Mouse (Mus musculus) yolk sac, embryonic 10.5 days (tissue): ENCODE results near the gene Platr25.
"Not testable (repeated sequence)": the region's sequence is repeated elsewhere in the genome, so short reads cannot be mapped to it uniquely, and the experiment has no call there.

ENCODE experiments used
- DNase-seq: peaks from one replicate; pipeline ENCODE4 v3.0.0-alpha.2; 2017; ENCODE audit warnings: low spot score

Platr25 gene

DNA sequence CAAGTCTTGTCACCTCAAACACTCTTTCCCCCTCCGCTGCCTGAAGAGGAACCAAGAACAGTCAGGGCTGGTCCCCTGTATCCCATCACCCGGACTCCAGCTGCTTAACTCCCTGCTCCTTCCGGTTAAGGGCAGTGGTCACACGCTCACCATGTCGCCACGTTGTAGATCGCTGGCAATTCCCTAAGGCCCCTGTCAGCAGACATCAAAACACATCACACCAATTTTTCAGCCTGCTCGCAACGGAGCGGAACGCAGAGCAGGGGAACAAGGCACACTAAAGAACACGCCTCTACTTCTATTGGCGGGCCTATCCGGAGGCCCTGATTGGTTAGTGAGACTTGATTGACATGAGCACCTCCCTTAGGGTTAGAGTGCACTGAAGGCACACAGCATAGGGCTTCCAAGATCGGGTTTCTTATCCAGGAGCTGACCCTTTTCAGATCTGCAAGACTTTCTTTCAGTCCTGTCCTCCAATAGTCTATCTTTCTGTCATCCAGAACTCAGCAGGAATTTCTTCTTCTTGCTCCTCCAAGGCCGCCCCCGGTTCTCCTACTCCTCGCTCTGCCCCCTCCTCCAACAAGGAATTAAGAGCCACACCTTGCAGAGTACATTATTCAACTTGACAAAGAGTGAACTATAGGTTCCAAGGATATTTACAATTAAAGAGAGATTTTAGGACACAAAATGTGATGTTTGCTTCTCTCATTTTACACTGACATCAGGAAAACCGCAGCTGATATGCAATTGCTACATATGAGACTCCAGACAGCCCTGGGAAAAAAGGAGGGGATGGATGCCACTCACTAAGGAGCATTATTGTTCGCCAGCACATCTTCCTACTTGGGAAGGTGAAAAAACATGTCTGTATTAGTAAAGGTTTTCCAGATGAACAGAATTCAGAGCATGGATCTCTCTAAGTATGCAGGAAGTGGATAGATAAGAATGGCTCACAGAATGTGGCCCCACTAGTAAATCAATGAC lies at the start of gene Platr25:
Platr25 (minus strand) TSS at position 278 of the 984 bp plus-strand sequence.
- peak; percentile 82 for DNase-seq

DNA sequence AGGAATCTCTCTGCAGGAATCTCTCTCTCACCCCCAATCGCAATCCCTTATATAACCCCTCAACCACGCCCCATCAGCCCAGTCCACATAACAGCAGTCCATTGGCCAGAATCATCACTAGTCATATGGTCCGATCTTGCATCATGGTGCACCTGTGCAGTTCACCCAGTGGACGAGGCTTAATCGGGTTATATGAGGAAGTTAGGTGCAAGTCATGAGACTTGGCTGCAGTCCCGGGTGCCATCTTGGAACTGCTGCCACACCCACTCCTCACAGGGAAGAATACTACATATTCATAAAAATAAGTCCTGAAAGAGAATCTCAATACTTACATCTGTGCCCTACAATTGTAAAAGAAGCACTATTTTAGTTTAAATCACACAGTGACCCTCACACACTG lies 47.5 kb upstream of the Platr25 start:
- not testable (repeated sequence) for DNase-seq

DNA sequence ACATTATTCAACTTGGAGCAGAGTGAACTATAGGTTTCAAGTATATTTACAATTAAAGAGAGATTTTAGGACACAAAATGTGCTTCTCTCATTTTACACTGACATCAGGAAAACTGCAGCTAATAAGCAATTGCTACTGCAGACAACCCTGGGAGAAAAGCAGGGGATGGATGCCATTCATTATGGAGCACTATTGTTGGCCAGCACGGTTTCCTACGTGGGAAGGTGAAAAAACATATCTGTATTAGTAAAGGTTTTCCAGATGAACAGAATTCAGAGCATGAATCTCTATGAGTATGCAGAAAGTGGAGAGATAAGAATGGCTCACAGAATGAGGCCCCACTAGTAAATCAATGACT lies 25.6 kb upstream of the Platr25 start:
- not testable (repeated sequence) for DNase-seq

DNA sequence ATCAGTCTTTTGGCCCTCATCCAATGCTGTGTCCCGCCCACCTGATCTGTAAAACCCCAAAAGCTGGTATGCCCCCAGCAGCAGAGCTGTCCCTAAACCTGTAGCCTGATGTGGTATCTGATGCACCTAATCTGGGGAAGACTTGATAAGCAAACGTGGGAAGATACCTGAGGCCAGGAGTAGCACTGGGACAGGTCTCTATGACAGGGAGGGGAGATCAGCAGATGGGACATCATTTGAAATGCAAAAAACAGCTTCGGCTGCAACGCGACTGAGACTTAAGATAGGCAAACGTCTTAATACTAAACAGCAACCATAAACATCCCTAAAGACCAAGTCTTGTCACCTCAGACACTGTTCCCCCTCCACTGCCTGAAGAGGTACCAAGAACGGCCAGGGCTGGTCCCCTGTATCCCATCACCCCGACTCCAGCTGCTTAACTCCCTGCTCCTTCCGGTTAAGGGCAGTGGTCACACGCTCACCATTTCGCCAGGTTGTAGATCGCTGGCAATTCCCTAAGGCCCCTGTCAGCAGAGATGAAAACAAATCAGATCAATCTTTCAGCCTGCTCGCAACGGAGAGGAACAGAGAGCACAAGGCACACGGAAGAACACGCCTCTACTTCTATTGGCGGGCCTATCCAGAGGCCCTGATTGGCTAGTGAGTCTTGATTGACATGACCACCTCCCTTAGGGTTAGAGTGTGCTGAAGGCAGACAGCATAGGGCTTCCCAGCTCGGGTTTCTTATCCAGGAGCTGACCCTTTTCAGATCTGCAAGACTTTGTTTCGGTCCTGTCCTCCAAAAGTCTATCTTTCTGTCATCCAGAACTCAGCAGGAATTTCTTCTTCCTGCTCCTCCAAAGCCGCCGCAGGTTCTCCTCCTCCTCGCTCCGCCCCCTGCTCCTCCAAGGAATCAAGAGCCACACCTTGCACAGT lies 25.0 kb upstream of the Platr25 start, which contains the start of gene Gm5141:
Gm5141 (minus strand) TSS at position 610 of the 936 bp plus-strand sequence.
- DNase-seq, result peak; percentile 59

DNA sequence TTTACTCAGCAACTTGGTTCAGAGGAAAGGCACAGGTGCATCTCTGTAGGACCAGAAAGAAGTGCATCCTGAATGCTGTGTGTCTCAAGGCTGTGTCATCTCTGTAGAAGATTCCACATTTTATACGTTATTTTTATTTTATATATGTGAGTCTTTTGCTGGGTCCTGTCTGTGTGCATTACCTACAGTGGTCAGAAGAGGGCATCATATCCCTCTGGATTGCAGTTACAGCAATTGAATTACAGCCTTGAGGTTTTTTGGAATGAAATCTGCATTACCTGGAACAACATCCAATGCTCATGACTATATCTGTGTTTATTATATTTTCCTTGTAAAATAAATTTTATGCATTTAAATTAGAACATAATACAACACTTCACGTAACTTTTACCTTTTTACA lies 3.3 kb upstream of the Platr25 start:
- DNase-seq, result not testable (repeated sequence)

DNA sequence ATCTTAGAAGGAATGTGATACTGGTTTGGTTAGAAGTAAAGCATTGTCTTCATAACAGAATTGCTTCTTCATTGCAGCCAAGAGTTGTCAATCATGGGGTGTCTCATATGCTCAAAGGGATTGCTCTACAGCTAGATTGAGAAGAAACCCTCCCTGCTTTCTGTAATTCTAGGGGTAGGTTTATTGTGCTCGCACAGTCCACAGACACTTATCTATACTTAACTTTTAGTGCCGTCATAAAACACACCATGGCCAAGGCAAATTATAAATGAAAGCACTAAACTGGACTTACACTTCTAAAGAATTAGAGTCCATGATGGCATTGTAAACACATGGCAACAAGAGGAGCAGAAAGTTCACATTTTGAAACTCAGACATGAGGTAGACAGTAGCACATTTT lies 27.2 kb downstream of the Platr25 start:
- DNase-seq, result no peak

DNA sequence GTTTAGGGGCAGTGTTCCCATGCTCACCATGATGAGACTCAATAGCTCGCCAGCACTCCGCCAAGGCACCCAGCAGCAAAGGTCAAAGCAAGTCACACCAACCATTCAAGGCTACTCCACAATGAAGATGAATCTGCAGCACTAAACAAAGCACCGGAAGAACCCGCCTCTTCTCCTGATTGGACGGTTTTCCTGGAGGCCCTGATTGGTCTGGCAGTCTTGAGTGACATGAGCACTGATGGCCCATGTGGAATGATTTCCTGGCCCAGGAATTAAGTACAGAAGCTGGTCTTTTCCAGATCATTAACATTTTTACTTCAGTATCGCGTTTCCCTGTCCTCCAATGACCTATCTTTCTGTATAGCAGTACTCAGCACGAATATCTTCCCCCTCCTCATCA lies 47.9 kb downstream of the Platr25 start:
- DNase-seq, result not testable (repeated sequence)

DNA sequence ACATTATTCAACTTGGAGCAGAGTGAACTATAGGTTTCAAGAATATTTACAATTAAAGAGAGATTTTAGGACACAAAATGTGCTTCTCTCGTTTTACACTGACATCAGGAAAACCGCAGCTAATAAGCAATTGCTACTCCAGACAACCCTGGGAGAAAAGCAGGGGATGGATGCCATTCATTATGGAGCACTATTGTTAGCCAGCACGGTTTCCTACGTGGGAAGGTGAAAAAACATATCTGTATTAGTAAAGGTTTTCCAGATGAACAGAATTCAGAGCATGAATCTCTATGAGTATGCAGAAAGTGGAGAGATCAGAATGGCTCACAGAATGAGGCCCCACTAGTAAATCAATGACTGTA lies 75.2 kb downstream of the Platr25 start:
- DNase-seq, result not testable (repeated sequence)

DNA sequence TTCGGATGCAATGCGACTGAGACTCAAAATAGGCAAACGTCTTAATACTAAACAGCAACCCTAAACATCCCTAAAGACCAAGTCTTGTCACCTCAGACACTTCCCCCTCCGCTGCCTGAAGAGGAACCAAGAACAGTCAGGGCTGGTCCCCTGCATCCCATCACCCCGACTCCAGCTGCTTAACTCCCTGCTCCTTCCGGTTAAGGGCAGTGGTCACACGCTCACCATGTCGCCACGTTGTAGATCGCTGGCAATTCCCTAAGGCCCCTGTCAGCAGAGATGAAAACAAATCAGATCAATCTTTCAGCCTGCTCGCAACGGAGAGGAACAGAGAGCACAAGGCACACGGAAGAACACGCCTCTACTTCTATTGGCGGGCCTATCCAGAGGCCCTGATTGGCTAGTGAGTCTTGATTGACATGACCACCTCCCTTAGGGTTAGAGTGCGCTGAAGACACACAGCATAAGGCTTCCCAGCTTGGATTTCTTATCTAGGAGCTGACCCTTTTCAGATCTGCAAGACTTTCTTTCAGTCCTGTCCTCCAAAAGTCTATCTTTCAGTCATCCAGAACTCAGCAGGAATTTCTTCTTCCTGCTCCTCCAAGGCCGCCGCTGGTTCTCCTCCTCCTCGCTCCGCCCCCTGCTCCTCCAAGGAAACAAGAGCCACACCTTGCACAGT lies 75.8 kb downstream of the Platr25 start:
- DNase-seq, result peak; percentile 74

DNA sequence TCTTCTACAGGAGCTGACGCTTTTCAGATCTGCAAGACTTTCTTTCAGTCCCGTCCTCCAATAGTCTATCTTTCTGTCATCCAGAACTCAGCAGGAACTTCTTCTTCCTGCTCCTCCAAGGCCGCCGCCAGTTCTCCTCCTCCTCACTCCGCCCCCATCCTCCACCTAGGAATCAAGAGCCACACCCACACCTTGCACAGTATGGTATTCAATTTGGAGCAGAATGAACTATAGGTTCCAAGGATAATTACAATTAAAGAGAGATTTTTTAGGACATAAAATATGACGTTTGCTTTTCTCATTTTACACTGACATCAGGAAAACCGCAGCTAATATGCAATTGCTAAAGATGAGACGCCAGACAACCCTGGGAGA lies 107.2 kb downstream of the Platr25 start:
- no peak for DNase-seq

DNA sequence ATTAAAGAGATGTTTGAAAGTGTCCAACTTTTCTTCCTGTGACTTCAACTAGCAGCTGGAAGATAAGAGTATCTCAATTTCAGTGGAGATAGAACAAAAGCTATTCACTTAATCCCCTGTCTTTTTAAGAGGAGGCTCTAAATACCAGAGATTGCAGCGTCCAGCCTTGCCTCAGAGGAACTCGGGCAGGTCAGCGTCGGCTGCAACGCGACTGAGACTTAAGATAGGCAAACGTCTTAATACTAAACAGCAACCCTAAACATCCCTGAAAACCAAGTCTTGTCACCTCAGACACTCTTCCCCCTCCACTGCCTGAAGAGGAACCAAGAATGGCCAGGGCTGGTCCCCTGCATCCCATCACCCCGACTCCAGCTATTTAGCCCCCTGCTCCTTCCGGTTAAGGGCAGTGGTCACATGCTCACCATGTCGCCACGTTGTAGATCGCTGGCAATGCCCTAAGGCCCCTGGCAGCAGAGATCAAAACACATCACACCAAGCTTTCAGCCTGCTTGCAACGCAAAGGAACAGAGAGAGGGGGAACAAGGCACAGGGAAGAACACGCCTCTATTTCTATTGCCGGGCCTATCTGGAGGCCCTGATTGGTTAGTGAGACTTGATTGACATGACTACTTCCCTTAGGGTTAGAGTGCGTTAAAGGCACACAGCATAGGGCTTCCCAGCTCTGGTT lies 107.7 kb downstream of the Platr25 start:
- DNase-seq, result peak; percentile 85

DNA sequence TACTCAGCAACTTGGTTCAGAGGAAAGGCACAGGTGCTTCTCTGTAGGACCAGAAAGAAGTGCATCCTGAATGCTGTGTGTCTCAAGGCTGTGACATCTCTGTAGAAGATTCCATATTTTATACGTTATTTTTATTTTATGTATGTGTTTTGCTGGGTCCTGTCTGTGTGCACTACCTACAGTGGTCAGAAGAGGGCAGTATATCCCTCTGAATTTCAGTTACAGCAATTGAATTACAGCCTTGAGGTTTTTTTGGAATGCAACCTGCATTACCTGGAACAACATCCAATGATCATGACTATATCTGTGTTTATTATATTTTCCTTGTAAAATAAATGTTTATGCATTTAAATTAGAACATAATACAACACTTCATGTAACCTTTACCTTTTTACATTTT lies 133.4 kb downstream of the Platr25 start:
- DNase-seq, result peak; percentile 17

DNA sequence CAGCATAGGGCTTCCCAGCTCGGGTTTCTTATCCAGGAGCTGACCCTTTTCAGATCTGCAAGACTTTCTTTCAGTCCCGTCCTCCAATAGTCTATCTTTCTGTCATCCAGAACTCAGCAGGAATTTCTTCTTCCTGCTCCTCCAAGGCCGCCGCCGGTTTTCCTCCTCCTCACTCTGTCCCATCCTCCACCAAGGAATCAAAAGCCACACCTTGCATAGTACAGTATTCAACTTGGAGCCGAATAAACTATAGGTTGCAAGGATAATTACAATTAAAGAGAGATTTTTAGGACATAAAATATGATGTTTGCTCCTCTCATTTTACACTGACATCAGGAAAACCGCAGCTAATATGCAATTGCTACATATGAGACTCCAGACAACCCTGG lies 136.2 kb downstream of the Platr25 start:
- peak; percentile 17 for DNase-seq

DNA sequence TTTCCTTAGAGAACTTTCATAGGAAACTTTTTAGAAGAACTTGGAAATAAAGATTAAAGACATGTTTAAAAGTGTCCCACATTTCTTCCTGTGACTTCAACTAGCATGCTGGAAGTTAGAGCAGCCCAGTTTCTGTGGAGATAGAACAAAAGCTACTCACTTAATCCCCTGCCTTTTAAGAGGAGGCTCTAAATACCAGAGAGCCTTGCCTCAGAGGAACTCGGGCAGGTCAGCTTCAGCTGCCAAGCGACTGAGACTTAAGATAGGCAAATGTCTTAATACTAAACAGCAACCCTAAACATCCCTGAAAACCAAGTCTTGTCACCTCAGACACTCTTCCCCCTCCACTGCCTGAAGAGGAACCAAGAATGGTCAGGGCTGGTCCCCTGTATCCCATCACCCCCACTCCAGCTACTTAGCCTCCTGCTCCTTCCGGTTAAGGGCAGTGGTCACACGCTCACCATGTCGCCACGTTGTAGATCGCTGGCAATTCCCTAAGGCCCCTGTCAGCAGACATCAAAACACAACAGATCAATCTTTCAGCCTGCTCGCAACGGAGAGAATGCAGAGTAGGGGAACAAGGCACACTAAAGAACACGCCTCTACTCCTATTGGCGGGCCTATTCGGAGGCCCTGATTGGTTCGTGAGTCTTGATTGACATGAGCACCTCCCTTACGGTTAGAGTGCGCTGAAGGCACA lies 136.8 kb downstream of the Platr25 start, which contains the start of gene 6720489N17Rik:
6720489N17Rik (minus strand) TSS at position 606 of the 700 bp plus-strand sequence.
- peak; percentile 83 for DNase-seq
